Mouse (Mus musculus): ENCODE results near the gene Atp9a. TPM values are rescaled to one million over a fixed set of nuclear protein-coding genes. Genes with fewer than 3 reads are reported as not detected.

The Atp9a gene
- polyA plus RNA-seq, 1 experiment from 2014 or later, result 24.1 TPM

- WGBS, result 80% methylated on average over 3 of the region's 3 CpGs
- H3K4me1 ChIP-seq (replicated peaks; ENCODE audit: control insufficient read depth, insufficient read depth), result no peaks in the 10 kb centered on the region; the same call in 1 of the 2 replicates
Measured at GRCm38 (mm10) chr2:168615160-168615559, 127.0 kb downstream of the Atp9a start.

DNA sequence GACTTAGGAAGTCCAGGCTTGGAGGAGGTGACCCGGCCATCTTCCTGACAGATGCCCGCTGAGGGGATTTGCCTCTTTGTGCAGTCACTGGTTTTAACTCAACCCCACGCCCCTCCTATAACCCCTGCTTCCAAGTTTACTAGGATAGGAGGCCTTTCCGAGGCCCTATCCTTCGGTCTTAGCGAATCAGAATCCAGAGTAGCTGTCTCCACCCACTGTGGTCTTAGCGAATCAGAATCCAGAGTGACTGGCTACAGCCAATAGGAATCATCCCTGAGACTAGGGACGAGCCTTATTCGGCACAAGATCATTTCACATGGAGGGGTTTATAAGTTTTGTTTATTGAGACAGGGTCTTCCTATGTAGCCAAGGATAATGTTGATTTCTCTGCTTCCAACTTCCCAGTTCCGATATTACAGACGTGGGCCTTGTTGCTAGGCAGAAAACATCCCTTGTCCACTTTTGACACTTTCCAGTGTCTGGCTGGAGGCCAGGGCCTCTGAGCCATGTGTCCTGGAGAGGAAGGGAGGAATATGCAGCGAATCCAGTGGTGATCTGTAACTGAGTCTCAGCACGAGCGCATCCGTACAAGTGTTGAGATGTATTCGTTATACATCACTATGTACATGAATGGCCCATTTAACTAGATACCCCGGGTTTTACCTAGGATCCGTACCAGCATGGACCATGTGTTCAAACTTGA lies 127.9 kb downstream of the Atp9a start:
- Histone ChIP-seq H3K9me3 (ENCODE audit: control insufficient read depth, low read length) (no peaks in the 10 kb centered on the region), H3K36me3 (ENCODE audit: control insufficient read depth, insufficient read depth, low read length) (no peaks in the 10 kb centered on the region), H3K4me2 (replicated peaks; ENCODE audit: low read depth) (no peak overlapping the region), H3K27me3 (ENCODE audit: control insufficient read depth, insufficient read depth, low read length) (no peaks in the 10 kb centered on the region), H3K27ac (replicated peaks) (no peak overlapping the region; the same call in 1 of the 2 replicates), H3K4me1 (replicated peaks; ENCODE audit: control insufficient read depth, insufficient read depth) (no peaks in the 10 kb centered on the region; the same call in 1 of the 2 replicates), H3K4me3 (ENCODE audit: low read depth, low read length) (no peak overlapping the region), H3K9ac (ENCODE audit: low read length) (no peak overlapping the region)
- TF ChIP-seq CTCF (IDR thresholded peaks at IDR 0.05; ENCODE audit: low read depth), result no peak
- TF ChIP-seq EP300 (optimal IDR thresholded peaks at IDR 0.05), result no peak
- DNase-seq (ENCODE audit: low spot score) (no peak), ATAC-seq (ENCODE audit: low FRiP score, low TSS enrichment) (peak; percentile 30; the same call in 1 of the 2 replicates)
- 71% methylated on average over 18 of the region's 18 CpGs for WGBS

More at GRCm38 (mm10) chr2:168615160-168615559, 127.0 kb downstream of the Atp9a start:
- Histone ChIP-seq H3K9ac (ENCODE audit: low read length) (no peak overlapping the region), H3K27ac (replicated peaks) (no peak overlapping the region), H3K9me3 (ENCODE audit: control insufficient read depth, low read length) (no peaks in the 10 kb centered on the region), H3K36me3 (ENCODE audit: control insufficient read depth, insufficient read depth, low read length) (no peaks in the 10 kb centered on the region), H3K27me3 (ENCODE audit: control insufficient read depth, insufficient read depth, low read length) (no peaks in the 10 kb centered on the region), H3K4me2 (replicated peaks; ENCODE audit: low read depth) (no peak overlapping the region), H3K4me3 (ENCODE audit: low read depth, low read length) (no peak overlapping the region)
- DNase-seq (ENCODE audit: low spot score) (no peak), ATAC-seq (ENCODE audit: low FRiP score, low TSS enrichment) (no peak)
- TF ChIP-seq CTCF (IDR thresholded peaks at IDR 0.05; ENCODE audit: low read depth) (no peak), EP300 (optimal IDR thresholded peaks at IDR 0.05) (no peak)

DNA sequence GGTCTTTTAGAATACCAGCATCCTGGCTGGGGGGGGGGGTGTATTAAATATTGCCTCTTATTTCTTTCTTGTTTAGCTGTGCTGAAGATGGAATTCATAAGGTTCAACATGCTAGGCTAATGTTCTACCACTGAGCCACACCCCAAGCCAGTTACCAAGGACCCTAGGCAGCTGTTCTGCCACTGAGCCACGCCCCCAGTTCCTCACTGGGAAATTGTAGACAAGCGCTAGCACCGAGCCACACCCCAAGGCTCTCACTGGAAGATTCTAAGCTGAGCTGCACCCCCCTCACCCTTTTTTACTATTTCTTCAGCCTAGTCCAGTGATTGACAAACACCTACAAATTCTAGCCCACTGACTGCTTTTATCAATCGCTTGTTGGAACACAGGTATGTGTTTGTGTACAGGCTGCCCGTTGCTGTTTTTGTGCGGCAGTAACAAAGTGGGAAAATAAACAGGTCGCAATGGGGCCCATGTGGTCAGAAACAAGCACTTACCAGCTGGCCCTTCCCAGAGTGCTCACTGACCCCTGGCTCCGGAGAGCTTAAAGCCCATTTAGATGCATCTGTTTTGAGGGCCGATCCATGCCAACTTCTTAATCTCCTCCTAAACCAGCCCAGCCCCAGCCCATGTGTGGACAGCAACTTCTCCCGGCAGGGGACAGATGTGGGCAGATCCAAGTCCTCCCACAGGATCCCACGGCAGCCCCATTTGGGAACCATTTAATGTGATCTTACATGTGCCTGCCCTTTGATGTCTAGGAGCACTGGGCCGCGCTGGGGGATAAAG lies 128.9 kb downstream of the Atp9a start:
- Histone ChIP-seq H3K27me3 (ENCODE audit: control insufficient read depth, insufficient read depth, low read length) (no peaks in the 10 kb centered on the region), H3K9me3 (ENCODE audit: control insufficient read depth, low read length) (no peaks in the 10 kb centered on the region), H3K9ac (ENCODE audit: low read length) (no peak overlapping the region), H3K36me3 (ENCODE audit: control insufficient read depth, insufficient read depth, low read length) (no peaks in the 10 kb centered on the region), H3K4me2 (replicated peaks; ENCODE audit: low read depth) (no peak overlapping the region), H3K4me3 (ENCODE audit: low read depth, low read length) (no peak overlapping the region), H3K27ac (replicated peaks) (no peak overlapping the region), H3K4me1 (replicated peaks; ENCODE audit: control insufficient read depth, insufficient read depth) (no peaks in the 10 kb centered on the region; the same call in 1 of the 2 replicates)
- TF ChIP-seq EP300 (optimal IDR thresholded peaks at IDR 0.05) (no peak), CTCF (IDR thresholded peaks at IDR 0.05; ENCODE audit: low read depth) (no peak)
- 42% methylated on average over 13 of the region's 13 CpGs for WGBS
- ATAC-seq (ENCODE audit: low FRiP score, low TSS enrichment), result no peak
- DNase-seq (ENCODE audit: low spot score), result peak; percentile 53

GRCm38 (mm10) chr2:168610941-168611340 lies 131.3 kb downstream of the Atp9a start:
- WGBS, result 70% methylated on average over 3 of the region's 3 CpGs
- ATAC-seq (ENCODE audit: low FRiP score, low TSS enrichment), result no peak

DNA sequence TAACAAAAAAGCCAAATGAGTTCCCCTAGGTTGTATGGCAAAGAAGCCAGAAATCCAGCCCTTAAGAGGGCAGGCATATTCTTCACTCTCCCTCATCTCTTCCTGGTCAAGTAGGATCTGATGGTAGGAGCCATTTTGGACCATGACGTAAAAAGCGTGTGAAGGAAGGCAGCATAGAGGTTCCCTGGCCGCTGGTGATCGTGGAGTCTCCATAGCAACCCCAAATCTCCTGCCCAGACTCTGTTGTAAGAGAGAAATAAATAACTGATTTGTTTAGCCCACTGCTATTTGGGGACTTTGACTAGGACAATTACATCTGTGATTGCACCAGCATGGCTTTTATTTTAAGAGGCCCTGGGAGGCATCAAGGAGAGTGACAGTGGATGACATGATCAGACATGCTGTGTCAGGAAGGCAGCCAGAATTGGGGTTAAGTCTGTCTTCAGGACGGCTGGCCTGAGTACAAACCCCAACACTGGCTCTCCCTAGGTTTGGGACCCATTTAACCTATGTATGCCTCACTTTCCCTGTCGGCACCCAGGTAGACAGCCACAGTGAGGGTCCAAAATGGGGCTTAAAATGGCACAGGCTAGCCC lies 132.5 kb downstream of the Atp9a start:
- H3K4me2 ChIP-seq (replicated peaks; ENCODE audit: low read depth), result no peak overlapping the region

More at GRCm38 (mm10) chr2:168610941-168611340, 131.3 kb downstream of the Atp9a start:
- Histone ChIP-seq H3K4me1 (replicated peaks; ENCODE audit: control insufficient read depth, insufficient read depth) (no peaks in the 10 kb centered on the region; the same call in 1 of the 2 replicates), H3K9ac (ENCODE audit: low read length) (no peak overlapping the region), H3K4me2 (replicated peaks; ENCODE audit: low read depth) (no peak overlapping the region), H3K27ac (replicated peaks) (no peak overlapping the region), H3K9me3 (ENCODE audit: control insufficient read depth, low read length) (no peaks in the 10 kb centered on the region), H3K4me3 (ENCODE audit: low read depth, low read length) (no peak overlapping the region), H3K36me3 (ENCODE audit: control insufficient read depth, insufficient read depth, low read length) (no peaks in the 10 kb centered on the region), H3K27me3 (ENCODE audit: control insufficient read depth, insufficient read depth, low read length) (no peaks in the 10 kb centered on the region)
- TF ChIP-seq EP300 (optimal IDR thresholded peaks at IDR 0.05), result no peak
- no peak for TF ChIP-seq CTCF (IDR thresholded peaks at IDR 0.05; ENCODE audit: low read depth)
- DNase-seq (ENCODE audit: low spot score), result no peak

More for the DNA sequence above, 132.5 kb downstream of the Atp9a start:
- Histone ChIP-seq H3K4me1 (replicated peaks; ENCODE audit: control insufficient read depth, insufficient read depth) (no peaks in the 10 kb centered on the region; the same call in 1 of the 2 replicates), H3K9ac (ENCODE audit: low read length) (no peak overlapping the region), H3K9me3 (ENCODE audit: control insufficient read depth, low read length) (no peaks in the 10 kb centered on the region), H3K27ac (replicated peaks) (no peak overlapping the region), H3K36me3 (ENCODE audit: control insufficient read depth, insufficient read depth, low read length) (no peaks in the 10 kb centered on the region), H3K4me3 (ENCODE audit: low read depth, low read length) (no peak overlapping the region), H3K27me3 (ENCODE audit: control insufficient read depth, insufficient read depth, low read length) (no peaks in the 10 kb centered on the region)
- 57% methylated on average over 6 of the region's 6 CpGs for WGBS
- DNase-seq (ENCODE audit: low spot score), result no peak
- ATAC-seq (ENCODE audit: low FRiP score, low TSS enrichment), result no peak
- TF ChIP-seq EP300 (optimal IDR thresholded peaks at IDR 0.05) (no peak), CTCF (IDR thresholded peaks at IDR 0.05; ENCODE audit: low read depth) (no peak)

Data from stomach, postnatal 0 days (tissue).